ENCODE assay signal across 12 mouse cellular contexts in genomic region chr3:5077956-5078355, GRCm38 (mm10).
"Had no signal": no experiment of that assay in that cellular context is flagged by ENCODE, and none has a peak within 500 bp of the region (broad histone marks: within the 10 kb centered on the region; RNA-seq: fewer than 3 reads in every experiment).

No protein-coding gene starts in this region.

- H3K4me1 ChIP-seq: limb, embryonic 13.5 days; liver, embryonic 15.5 days; midbrain, embryonic 13.5 days had no signal

- H3K4me2 ChIP-seq: limb, embryonic 13.5 days; liver, embryonic 11.5 days; liver, embryonic 15.5 days; midbrain, embryonic 13.5 days had no signal

- H3K9me3 ChIP-seq: liver, embryonic 15.5 days; midbrain, embryonic 13.5 days had no signal

- H3K27ac ChIP-seq: limb, embryonic 13.5 days; liver, embryonic 15.5 days; midbrain, embryonic 13.5 days had no signal

- ATAC-seq: lung, postnatal 0 days; midbrain, embryonic 13.5 days had no signal

- DNase-seq: layer of hippocampus, adult 9-11 months; layer of hippocampus, postnatal 36 days; lung, adult 2 months; lung, postnatal 36 days; right cerebral cortex, postnatal 14 days; thymus, adult 18-20 months; thymus, postnatal 14 days had no signal

- H3K36me3 ChIP-seq: limb, embryonic 13.5 days; liver, embryonic 15.5 days; midbrain, embryonic 13.5 days had no signal

- H3K27me3 ChIP-seq: limb, embryonic 13.5 days; liver, embryonic 15.5 days; midbrain, embryonic 13.5 days had no signal

- H3K9ac ChIP-seq: limb, embryonic 13.5 days; liver, embryonic 15.5 days; midbrain, embryonic 13.5 days had no signal

- H3K4me3 ChIP-seq: limb, embryonic 13.5 days; liver, embryonic 15.5 days; midbrain, embryonic 13.5 days had no signal
